Mouse (Mus musculus) cerebellum, adult 2 months (tissue): ENCODE measurements around the gene Igfbp7.

ENCODE experiments used
- CTCF ChIP-seq: fragments of 200-500 bp; IDR thresholded peaks from 2 replicates; pipeline ENCODE4 v1.5.1; 2011; ENCODE audit warnings: low read depth, mild to moderate bottlenecking, control low read depth, low read length, moderate library complexity, borderline replicate concordance; ENCODE audit not compliant: insufficient read depth
- POLR2A ChIP-seq: fragments of 200-500 bp; IDR thresholded peaks from 2 replicates; pipeline ENCODE4 v1.6.1; 2011; ENCODE audit warnings: low read length, control low read depth, borderline replicate concordance; ENCODE audit not compliant: insufficient read depth

- TF ChIP-seq CTCF (no peak), POLR2A (no peak)
These were observed 20.5 kb downstream of the Igfbp7 start for GRCm38 (mm10) chr5:77387414-77387704.
